Mouse (Mus musculus) neural tube, embryonic 15.5 days (tissue): Measurements from ENCODE around the gene Gm49321. TPM values are rescaled to one million over a fixed set of nuclear protein-coding genes. Genes with fewer than 3 reads are reported as not detected.

Experiments
- ATAC-seq: fragments of 200-750 bp; cut with Nextera tagmentation; 2 replicates; pipeline ENCODE4 v1.8.0; 2017; ENCODE audit warnings: mild to moderate bottlenecking, moderate TSS enrichment, moderate library complexity; ENCODE audit not compliant: low FRiP score
- H3K27ac ChIP-seq: fragments of 300-500 bp; sonication (generic); replicated peaks from 2 replicates; pipeline ENCODE4 v1.5.1; 2015; ENCODE audit warnings: mild to moderate bottlenecking, inconsistent platforms
- H3K27me3 ChIP-seq: fragments of 300-500 bp; sonication (generic); replicated peaks from 2 replicates; pipeline ENCODE4 v1.6.1; 2015; ENCODE audit warnings: inconsistent platforms
- H3K36me3 ChIP-seq: fragments of 300-500 bp; sonication (generic); 2 replicates; pipeline ENCODE4 v1.6.1; 2015; ENCODE audit warnings: inconsistent platforms
- H3K4me1 ChIP-seq: fragments of 300-500 bp; sonication (generic); 2 replicates; pipeline ENCODE4 v1.6.1; 2015; ENCODE audit warnings: inconsistent platforms
- H3K4me2 ChIP-seq: fragments of 300-500 bp; sonication (generic); 2 replicates; pipeline ENCODE4 v1.6.1; 2015; ENCODE audit warnings: inconsistent platforms, mild to moderate bottlenecking, moderate library complexity
- H3K4me3 ChIP-seq: fragments of 300-500 bp; sonication (generic); replicated peaks from 2 replicates; pipeline ENCODE4 v1.5.1; 2015; ENCODE audit warnings: mild to moderate bottlenecking, inconsistent platforms
- H3K9ac ChIP-seq: fragments of 300-500 bp; sonication (generic); replicated peaks from 2 replicates; pipeline ENCODE4 v1.6.1; 2015; ENCODE audit warnings: mild to moderate bottlenecking, inconsistent platforms
- H3K9me3 ChIP-seq: fragments of 300-500 bp; sonication (generic); replicated peaks from 2 replicates; pipeline ENCODE4 v1.6.1; 2016; ENCODE audit warnings: inconsistent platforms
- WGBS: fragments of 180-500 bp; shearing (Covaris S2); methylation state at CpG from one replicate; pipeline ENCODE4 v1.1.7; 2015; ENCODE audit warnings: mixed read lengths; 5-methylcytosine and 5-hydroxymethylcytosine counted together
- polyA plus RNA-seq: library from polyadenylated mRNA; unstranded; fragments of >200 nt; fragmentation: Nextera tagmentation; extraction: Ambion mirVana; gene quantifications from 2 replicates; pipeline ENCODE4 v1.2.1, GENCODE M21; 2015

Gm49321 gene
- polyA plus RNA-seq, 1 experiment from 2014 or later: 23.1 TPM

- WGBS: 1% methylated on average over 18 of the region's 18 CpGs
- H3K4me1 ChIP-seq: peaks cover 18% of the 10 kb centered on the region
- ATAC-seq: peak; percentile 83
These were observed 30.3 kb upstream of the Gm49321 start for GRCm38 (mm10) chr12:73907079-73907672.

GRCm38 (mm10) chr12:73907673-73908150 lies 29.7 kb upstream of the Gm49321 start:
- peak; percentile 100 for ATAC-seq
- Histone ChIP-seq H3K4me2 (peak overlapping the region; percentile 62), H3K9me3 (no peaks in the 10 kb centered on the region), H3K27me3 (no peaks in the 10 kb centered on the region), H3K36me3 (no peaks in the 10 kb centered on the region), H3K27ac (peak overlapping the region; percentile 99), H3K4me3 (peak overlapping the region; percentile 71), H3K4me1 (peaks cover 18% of the 10 kb centered on the region), H3K9ac (peak overlapping the region; percentile 99)
- 0% methylated on average over 47 of the region's 51 CpGs for WGBS

More at GRCm38 (mm10) chr12:73907079-73907672, 30.3 kb upstream of the Gm49321 start:
- Histone ChIP-seq H3K4me3 (peak overlapping the region; percentile 71), H3K9ac (peak overlapping the region; percentile 53), H3K36me3 (no peaks in the 10 kb centered on the region), H3K4me2 (peak overlapping the region; percentile 62), H3K27me3 (no peaks in the 10 kb centered on the region), H3K9me3 (no peaks in the 10 kb centered on the region), H3K27ac (peak overlapping the region; percentile 99)

DNA sequence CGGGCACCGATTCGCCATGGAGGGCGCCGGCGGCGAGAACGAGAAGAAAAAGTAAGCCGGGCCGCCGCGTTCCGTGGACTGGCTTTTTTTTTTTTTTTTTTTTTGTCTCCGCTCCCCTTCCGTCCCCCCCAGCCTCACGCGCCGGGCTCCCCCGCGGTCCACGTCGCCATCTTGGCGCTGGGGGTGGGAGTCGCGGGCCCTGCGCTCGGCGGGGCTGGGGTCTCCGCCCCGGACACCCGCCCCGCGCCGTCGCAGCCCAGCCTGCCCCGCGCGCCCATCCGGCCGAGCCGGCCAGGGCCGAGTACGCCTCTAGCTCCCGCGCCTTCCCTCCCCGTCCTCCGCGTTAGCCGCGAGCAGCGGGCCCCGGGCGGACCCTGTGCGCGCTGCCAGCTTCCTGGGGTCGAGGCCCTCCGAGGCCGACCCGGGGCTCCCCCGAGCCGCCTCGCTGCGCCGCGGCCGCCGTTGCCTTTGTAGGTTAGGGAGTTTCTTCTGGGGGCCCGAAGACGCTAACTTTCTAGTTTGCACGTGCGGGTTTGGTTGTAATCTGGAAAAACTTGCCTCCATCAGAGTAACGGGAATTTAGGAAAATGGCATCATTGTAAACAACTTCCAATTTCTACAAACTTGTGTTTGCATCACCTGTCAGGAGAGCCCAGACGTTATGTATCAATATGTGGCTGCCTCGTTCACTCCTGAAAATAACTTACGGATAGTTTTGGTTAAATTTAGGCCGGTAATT lies 29.0 kb upstream of the Gm49321 start:
- H3K4me3 ChIP-seq: peak overlapping the region; percentile 71
- peak; percentile 76 for ATAC-seq
- H3K36me3 ChIP-seq: no peaks in the 10 kb centered on the region
- H3K9ac ChIP-seq: peak overlapping the region; percentile 99
- peaks cover 18% of the 10 kb centered on the region for H3K4me1 ChIP-seq
- no peaks in the 10 kb centered on the region for H3K9me3 ChIP-seq
- H3K4me2 ChIP-seq: peak overlapping the region; percentile 62
- peak overlapping the region; percentile 99 for H3K27ac ChIP-seq
- under 1% methylated on average over 71 of the region's 76 CpGs for WGBS
- no peaks in the 10 kb centered on the region for H3K27me3 ChIP-seq

- WGBS: 4% methylated on average over 6 of the region's 6 CpGs
- H3K9ac ChIP-seq: peak overlapping the region; percentile 99
- no peak overlapping the region for H3K27ac ChIP-seq
- no peaks in the 10 kb centered on the region for H3K9me3 ChIP-seq
- H3K4me2 ChIP-seq: peak overlapping the region; percentile 62
- H3K4me1 ChIP-seq: peaks cover 18% of the 10 kb centered on the region
- ATAC-seq: no peak
- H3K27me3 ChIP-seq: no peaks in the 10 kb centered on the region
- H3K36me3 ChIP-seq: no peaks in the 10 kb centered on the region
- H3K4me3 ChIP-seq: peak overlapping the region; percentile 71
These were observed 28.4 kb upstream of the Gm49321 start for GRCm38 (mm10) chr12:73909013-73909575.

GRCm38 (mm10) chr12:73918479-73918878 lies 19.0 kb upstream of the Gm49321 start:
- ATAC-seq: no peak
- Histone ChIP-seq H3K9me3 (no peaks in the 10 kb centered on the region), H3K27ac (no peak overlapping the region), H3K4me1 (no peaks in the 10 kb centered on the region), H3K9ac (no peak overlapping the region), H3K36me3 (no peaks in the 10 kb centered on the region), H3K4me3 (no peak overlapping the region), H3K27me3 (no peaks in the 10 kb centered on the region), H3K4me2 (no peak overlapping the region)
- 92% methylated on average over 5 of the region's 5 CpGs for WGBS

GRCm38 (mm10) chr12:73930266-73930665 lies 7.2 kb upstream of the Gm49321 start:
- Histone ChIP-seq H3K9me3 (no peaks in the 10 kb centered on the region), H3K4me3 (no peak overlapping the region), H3K27ac (no peak overlapping the region), H3K36me3 (peaks cover 47% of the 10 kb centered on the region), H3K9ac (no peak overlapping the region), H3K4me1 (no peaks in the 10 kb centered on the region), H3K4me2 (no peak overlapping the region), H3K27me3 (no peaks in the 10 kb centered on the region)
- 93% methylated on average over 3 of the region's 3 CpGs for WGBS
- ATAC-seq: no peak

GRCm38 (mm10) chr12:73931274-73931673 lies 6.2 kb upstream of the Gm49321 start:
- Histone ChIP-seq H3K4me1 (no peaks in the 10 kb centered on the region), H3K9ac (no peak overlapping the region), H3K4me3 (no peak overlapping the region), H3K27ac (no peak overlapping the region), H3K27me3 (no peaks in the 10 kb centered on the region), H3K36me3 (peaks cover 47% of the 10 kb centered on the region), H3K4me2 (no peak overlapping the region), H3K9me3 (no peaks in the 10 kb centered on the region)
- 64% methylated on average over 5 of the region's 5 CpGs for WGBS
- no peak for ATAC-seq

DNA sequence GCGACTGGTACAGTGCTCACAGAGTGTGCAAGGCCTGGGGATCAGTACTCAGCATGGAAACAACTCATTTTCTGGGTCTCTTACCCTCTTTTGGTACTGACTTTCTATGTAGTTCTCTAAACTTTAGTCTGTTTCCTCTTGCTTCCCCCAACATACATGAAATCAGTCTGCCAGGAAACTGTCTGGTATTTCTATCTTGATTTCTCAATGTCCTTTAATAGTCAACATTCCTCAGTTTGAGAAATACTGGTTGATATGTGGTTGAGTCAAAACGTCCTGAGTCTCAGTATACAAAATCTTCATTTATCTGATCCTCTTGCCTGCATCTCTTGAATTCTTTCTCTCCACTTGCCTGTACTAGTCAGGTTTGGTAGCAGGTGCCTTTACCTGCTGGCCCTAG lies 2.9 kb upstream of the Gm49321 start:
- 89% methylated on average over 2 of the region's 2 CpGs for WGBS
- Histone ChIP-seq H3K4me3 (no peak overlapping the region), H3K4me1 (no peaks in the 10 kb centered on the region), H3K4me2 (no peak overlapping the region), H3K9me3 (no peaks in the 10 kb centered on the region), H3K27me3 (no peaks in the 10 kb centered on the region), H3K36me3 (peaks cover 56% of the 10 kb centered on the region), H3K27ac (no peak overlapping the region), H3K9ac (no peak overlapping the region)
- ATAC-seq: no peak

DNA sequence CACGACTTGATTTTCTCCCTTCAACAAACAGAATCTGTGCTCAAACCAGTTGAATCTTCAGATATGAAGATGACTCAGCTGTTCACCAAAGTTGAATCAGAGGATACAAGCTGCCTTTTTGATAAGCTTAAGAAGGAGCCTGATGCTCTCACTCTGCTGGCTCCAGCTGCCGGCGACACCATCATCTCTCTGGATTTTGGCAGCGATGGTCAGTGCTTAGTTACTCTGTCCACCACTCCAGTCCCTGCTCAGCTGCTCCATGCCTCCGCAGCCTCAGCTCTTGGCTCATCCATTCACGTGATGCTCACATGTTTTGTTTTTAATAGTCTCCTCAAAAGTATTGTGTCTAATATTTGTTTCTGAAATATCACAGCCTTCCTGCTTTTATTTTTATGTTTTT lies 2.1 kb downstream of the Gm49321 start:
- Histone ChIP-seq H3K36me3 (peaks cover 58% of the 10 kb centered on the region), H3K27me3 (no peaks in the 10 kb centered on the region), H3K9me3 (no peaks in the 10 kb centered on the region), H3K27ac (no peak overlapping the region), H3K9ac (no peak overlapping the region), H3K4me1 (no peaks in the 10 kb centered on the region), H3K4me3 (no peak overlapping the region), H3K4me2 (no peak overlapping the region)
- ATAC-seq: no peak
- 96% methylated on average over 6 of the region's 6 CpGs for WGBS

GRCm38 (mm10) chr12:73948415-73948814 lies 11.0 kb downstream of the Gm49321 start:
- Histone ChIP-seq H3K4me1 (peaks cover 18% of the 10 kb centered on the region), H3K4me2 (no peak overlapping the region), H3K9me3 (no peaks in the 10 kb centered on the region), H3K36me3 (peaks cover 21% of the 10 kb centered on the region), H3K4me3 (no peak overlapping the region), H3K27ac (no peak overlapping the region), H3K9ac (no peak overlapping the region), H3K27me3 (no peaks in the 10 kb centered on the region)
- no peak for ATAC-seq
- WGBS: 93% methylated on average over 4 of the region's 4 CpGs

DNA sequence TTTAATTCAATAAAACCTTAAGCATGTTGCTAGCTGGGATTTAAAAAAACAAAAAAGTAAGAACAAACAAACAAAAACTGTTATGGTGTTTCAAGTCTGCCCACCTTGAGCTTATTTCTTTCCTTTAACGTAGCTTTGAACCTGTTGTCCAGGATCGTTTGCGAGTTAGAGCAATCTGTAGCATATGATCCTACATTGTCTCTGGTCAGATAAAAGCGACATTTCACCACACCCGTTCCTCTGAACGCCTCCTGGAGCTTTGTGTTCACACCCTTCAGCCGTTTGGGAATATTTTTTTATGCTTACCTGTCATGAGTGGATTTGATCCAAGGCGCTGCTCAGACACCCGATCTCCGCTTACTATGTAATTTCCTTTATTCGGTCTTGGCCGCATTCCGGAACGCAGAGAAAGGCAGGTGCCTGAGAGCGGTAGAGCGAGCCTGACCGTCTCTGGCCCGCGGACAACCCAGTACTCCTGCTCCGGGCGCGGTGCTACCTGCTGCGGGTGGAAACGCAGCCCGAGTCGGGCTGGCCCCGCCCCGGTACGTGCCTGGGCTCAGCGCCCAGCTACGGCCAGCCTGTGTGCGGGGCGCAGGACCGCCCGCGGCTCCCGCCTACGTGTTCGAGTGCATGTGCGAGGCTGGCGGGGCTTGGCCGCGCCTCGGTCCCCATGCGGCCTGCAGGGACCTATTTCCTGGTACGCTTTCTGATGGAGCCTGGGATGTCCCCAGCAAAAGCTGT lies 12.0 kb downstream of the Gm49321 start:
- no peaks in the 10 kb centered on the region for H3K27me3 ChIP-seq
- H3K9me3 ChIP-seq: no peaks in the 10 kb centered on the region
- H3K4me3 ChIP-seq: peak overlapping the region; percentile 46
- ATAC-seq: peak; percentile 83
- peak overlapping the region; percentile 86 for H3K4me2 ChIP-seq
- peaks cover 20% of the 10 kb centered on the region for H3K4me1 ChIP-seq
- H3K9ac ChIP-seq: peak overlapping the region; percentile 59
- H3K27ac ChIP-seq: no peak overlapping the region
- WGBS: 5% methylated on average over 46 of the region's 46 CpGs
- peaks cover 12% of the 10 kb centered on the region for H3K36me3 ChIP-seq
